Mouse (Mus musculus) liver, embryonic 16.5 days (tissue): ENCODE data around the gene Exd2. TPM values are rescaled to one million over a fixed set of nuclear protein-coding genes. Genes with fewer than 3 reads are reported as not detected.

Experiments used
- ATAC-seq: fragments of 200-750 bp; cut with Nextera tagmentation; 2 replicates; pipeline ENCODE4 v1.8.0; 2017; ENCODE audit warnings: low read depth, mild to moderate bottlenecking, moderate number of reproducible peaks, moderate library complexity
- H3K27ac ChIP-seq: fragments of 300-500 bp; sonication (generic); 2 replicates; pipeline ENCODE4 v1.5.1; 2014; ENCODE audit warnings: mild to moderate bottlenecking, low read length
- H3K27me3 ChIP-seq: fragments of 300-500 bp; sonication (generic); 2 replicates; pipeline ENCODE4 v1.6.1; 2014; ENCODE audit warnings: low read depth, low read length, mixed read lengths; ENCODE audit not compliant: control insufficient read depth, insufficient read depth
- H3K36me3 ChIP-seq: fragments of 300-500 bp; sonication (generic); 2 replicates; pipeline ENCODE4 v1.6.1; 2014; ENCODE audit warnings: mild to moderate bottlenecking; ENCODE audit not compliant: control insufficient read depth, insufficient read depth
- H3K4me1 ChIP-seq: fragments of 300-500 bp; sonication (generic); 2 replicates; pipeline ENCODE4 v1.6.1; 2014; ENCODE audit warnings: low read depth, low read length, mixed read lengths; ENCODE audit not compliant: control insufficient read depth
- H3K4me2 ChIP-seq: fragments of 300-500 bp; sonication (generic); 2 replicates; pipeline ENCODE4 v1.6.1; 2014; ENCODE audit warnings: low read depth, low read length, mixed read lengths
- H3K4me3 ChIP-seq: fragments of 300-500 bp; sonication (generic); 2 replicates; pipeline ENCODE4 v1.5.1; 2014; ENCODE audit warnings: low read depth, mild to moderate bottlenecking, low read length
- H3K9ac ChIP-seq: fragments of 300-500 bp; sonication (generic); 2 replicates; pipeline ENCODE4 v1.6.1; 2014; ENCODE audit warnings: low read depth, low read length
- H3K9me3 ChIP-seq: fragments of 300-500 bp; sonication (generic); replicated peaks from 2 replicates; pipeline ENCODE4 v1.6.1; 2016; ENCODE audit warnings: low read length; ENCODE audit not compliant: control insufficient read depth
- WGBS: fragments of 180-500 bp; shearing (Covaris S2); extraction: QIAGEN DNeasy Blood & Tissue Kit; methylation state at CpG from one replicate; pipeline ENCODE4 v1.1.7; 2014; ENCODE audit not compliant: insufficient replicate concordance; 5-methylcytosine and 5-hydroxymethylcytosine counted together
- polyA plus RNA-seq: library from polyadenylated mRNA; unstranded; fragments of >200 nt; fragmentation: Nextera tagmentation; extraction: Ambion mirVana; gene quantifications from 2 replicates; pipeline ENCODE4 v1.2.1, GENCODE M21; 2015

Exd2 gene
- polyA plus RNA-seq = 5.7 and 7.1 TPM in 2 replicates

GRCm38 (mm10) chr12:80462942-80463651, at the start of gene Exd2:
Exd2 (plus strand) TSS chr12:80463095.
- H3K36me3 ChIP-seq = no peaks in the 10 kb centered on the region
- peak; percentile 94 for ATAC-seq
- no peaks in the 10 kb centered on the region for H3K9me3 ChIP-seq
- H3K27me3 ChIP-seq = no peaks in the 10 kb centered on the region
- H3K4me2 ChIP-seq = peak within 1 kb of the TSS; percentile 91
- peak within 1 kb of the TSS; percentile 80 for H3K9ac ChIP-seq
- peak within 1 kb of the TSS; percentile 66 for H3K27ac ChIP-seq
- H3K4me3 ChIP-seq = peak within 1 kb of the TSS; percentile 89
- WGBS = under 1% methylated on average over 45 of the region's 45 CpGs
- no peaks in the 10 kb centered on the region; the same call in 1 of the 2 replicates for H3K4me1 ChIP-seq

- no peaks in the 10 kb centered on the region for H3K4me1 ChIP-seq
- no peak overlapping the region for H3K9ac ChIP-seq
- H3K27me3 ChIP-seq = no peaks in the 10 kb centered on the region
- peaks cover 3% of the 10 kb centered on the region; the same call in 1 of the 2 replicates for H3K36me3 ChIP-seq
- H3K4me2 ChIP-seq = no peak overlapping the region
- WGBS = 73% methylated on average over 2 of the region's 2 CpGs
- no peak overlapping the region for H3K27ac ChIP-seq
- ATAC-seq = no peak
- H3K4me3 ChIP-seq = no peak overlapping the region
- H3K9me3 ChIP-seq = no peaks in the 10 kb centered on the region
These were observed 47.8 kb upstream of the Exd2 start for GRCm38 (mm10) chr12:80415100-80415499.

GRCm38 (mm10) chr12:80427683-80428082, 35.2 kb upstream of the Exd2 start:
- Histone ChIP-seq H3K9me3 (no peaks in the 10 kb centered on the region), H3K4me2 (no peak overlapping the region), H3K27ac (no peak overlapping the region), H3K4me1 (no peaks in the 10 kb centered on the region), H3K27me3 (no peaks in the 10 kb centered on the region), H3K9ac (no peak overlapping the region), H3K36me3 (no peaks in the 10 kb centered on the region), H3K4me3 (no peak overlapping the region)
- no peak for ATAC-seq
- 68% methylated on average over 3 of the region's 3 CpGs for WGBS

- H3K4me1 ChIP-seq = peaks cover 15% of the 10 kb centered on the region
- no peak overlapping the region for H3K9ac ChIP-seq
- H3K9me3 ChIP-seq = no peaks in the 10 kb centered on the region
- H3K36me3 ChIP-seq = no peaks in the 10 kb centered on the region
- 61% methylated on average over 4 of the region's 4 CpGs for WGBS
- ATAC-seq = no peak
- H3K27me3 ChIP-seq = no peaks in the 10 kb centered on the region
- no peak overlapping the region for H3K4me2 ChIP-seq
- no peak overlapping the region for H3K27ac ChIP-seq
- no peak overlapping the region for H3K4me3 ChIP-seq
These were observed 29.6 kb upstream of the Exd2 start for GRCm38 (mm10) chr12:80433266-80433665.

GRCm38 (mm10) chr12:80434601-80434960, 28.3 kb upstream of the Exd2 start:
- ATAC-seq = no peak
- Histone ChIP-seq H3K4me1 (peaks cover 15% of the 10 kb centered on the region), H3K27ac (peak overlapping the region; percentile 83), H3K9me3 (no peaks in the 10 kb centered on the region), H3K9ac (peak overlapping the region; percentile 83), H3K27me3 (no peaks in the 10 kb centered on the region), H3K4me2 (peak overlapping the region; percentile 89), H3K36me3 (no peaks in the 10 kb centered on the region), H3K4me3 (peak overlapping the region; percentile 80)
- 4% methylated on average over 9 of the region's 10 CpGs for WGBS

- ATAC-seq = peak; percentile 69
- Histone ChIP-seq H3K9me3 (no peaks in the 10 kb centered on the region), H3K27ac (peak overlapping the region; percentile 83), H3K27me3 (no peaks in the 10 kb centered on the region), H3K4me1 (peaks cover 15% of the 10 kb centered on the region), H3K36me3 (no peaks in the 10 kb centered on the region), H3K9ac (peak overlapping the region; percentile 83), H3K4me2 (peak overlapping the region; percentile 89), H3K4me3 (peak overlapping the region; percentile 80)
- under 1% methylated on average over 49 of the region's 64 CpGs for WGBS
These were observed 27.8 kb upstream of the Exd2 start for GRCm38 (mm10) chr12:80434961-80435691.

GRCm38 (mm10) chr12:80435887-80436286, 27.0 kb upstream of the Exd2 start:
- ATAC-seq = peak; percentile 6; the same call in 1 of the 2 replicates
- Histone ChIP-seq H3K9ac (peak overlapping the region; percentile 83), H3K4me3 (peak overlapping the region; percentile 80), H3K27me3 (no peaks in the 10 kb centered on the region), H3K4me2 (peak overlapping the region; percentile 89), H3K36me3 (no peaks in the 10 kb centered on the region), H3K27ac (peak overlapping the region; percentile 83), H3K9me3 (no peaks in the 10 kb centered on the region), H3K4me1 (peaks cover 15% of the 10 kb centered on the region)
- 2% methylated on average over 10 of the region's 10 CpGs for WGBS

GRCm38 (mm10) chr12:80436336-80436976, 26.4 kb upstream of the Exd2 start, which contains the start of gene Dcaf5:
Dcaf5 (minus strand) TSS chr12:80436601.
- peak within 1 kb of the TSS; percentile 80 for H3K4me3 ChIP-seq
- peak; percentile 76 for ATAC-seq
- under 1% methylated on average over 69 of the region's 79 CpGs for whole genome bisulfite sequencing

More at GRCm38 (mm10) chr12:80436336-80436976, 26.4 kb upstream of the Exd2 start, which contains the start of gene Dcaf5:
- no peaks in the 10 kb centered on the region for H3K9me3 ChIP-seq
- H3K4me1 ChIP-seq = peaks cover 15% of the 10 kb centered on the region
- peak within 1 kb of the TSS; percentile 83 for H3K9ac ChIP-seq
- H3K4me2 ChIP-seq = peak within 1 kb of the TSS; percentile 89
- H3K27me3 ChIP-seq = no peaks in the 10 kb centered on the region
- H3K36me3 ChIP-seq = no peaks in the 10 kb centered on the region
- peak within 1 kb of the TSS; percentile 83 for H3K27ac ChIP-seq
